8 mouse cellular contexts compared by ENCODE assay signal in the genomic region with DNA sequence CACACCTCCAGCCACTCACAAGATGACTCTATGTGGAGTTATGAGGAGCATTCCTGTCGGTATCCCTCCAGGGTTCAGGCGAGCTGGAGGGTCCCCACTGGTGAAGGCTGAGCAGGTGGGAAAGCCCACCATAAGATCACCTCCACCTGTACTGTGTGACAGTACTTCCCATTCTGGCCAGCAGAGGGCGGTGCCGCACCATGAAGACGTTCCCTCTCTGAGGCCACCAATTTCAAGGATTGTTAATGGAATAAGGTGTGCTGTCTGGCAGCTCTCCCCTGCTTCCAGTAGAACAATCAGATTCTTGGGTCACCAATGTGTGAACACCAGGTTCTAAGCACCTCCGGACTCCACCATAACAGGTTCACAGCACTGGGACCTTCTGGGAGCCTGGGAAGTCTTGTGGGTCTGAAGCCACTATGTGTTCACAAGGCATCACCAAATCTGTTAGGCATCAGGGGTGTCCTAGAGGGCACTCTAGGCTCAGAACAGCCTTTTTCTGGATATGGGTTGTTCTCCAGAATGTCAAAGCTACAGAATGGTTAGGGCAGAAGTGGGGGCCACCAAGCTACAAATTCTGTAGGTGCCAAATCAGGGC. TPM values are rescaled to one million over a fixed set of nuclear protein-coding genes. Genes with fewer than 3 reads are reported as not detected.
DNase-seq lines count a peak whose midpoint lies in the region; ATAC-seq and TF ChIP-seq lines count a peak whose summit lies in the region.

No protein-coding gene starts in this region.

- peak; percentile 99 for TF ChIP-seq CTCF in liver, adult 2 months (IDR thresholded peaks at IDR 0.05; ENCODE audit: low read depth, low read length)

- H3K4me1 ChIP-seq in embryonic facial prominence, embryonic 12.5 days = peaks cover 24% of the 10 kb centered on the region
- peaks cover 33% of the 10 kb centered on the region for H3K4me1 ChIP-seq in heart, embryonic 12.5 days (replicated peaks)
- H3K4me1 ChIP-seq in kidney, embryonic 16.5 days (ENCODE audit: insufficient read depth, low read length) = peaks cover 27% of the 10 kb centered on the region
- H3K4me1 ChIP-seq in liver, adult 2 months (ENCODE audit: control insufficient read depth, insufficient read depth, low read length) = no peaks in the 10 kb centered on the region; the same call in 1 of the 2 replicates
- H3K4me1 ChIP-seq in stomach, embryonic 16.5 days (ENCODE audit: control insufficient read depth, insufficient read depth, low read length) = peaks cover 24% of the 10 kb centered on the region

- DNase-seq in CD4-positive helper T cell, adult 2 months (ENCODE audit: low read depth, low spot score) = peak; percentile 62
- peak; percentile 49 to 64 for DNase-seq in adrenal gland, postnatal 4 days (ENCODE audit: low spot score in 2 of 2)
- DNase-seq in liver, adult 2 months (ENCODE audit: extremely low read depth, low read depth, low spot score) = peak; percentile 57
- DNase-seq in neural tube, embryonic 10.5 days (ENCODE audit: extremely low spot score, low spot score) = peak; percentile 89

- no peak for TF ChIP-seq POLR2A in liver, adult 2 months (IDR thresholded peaks at IDR 0.05; ENCODE audit: extremely low read depth, insufficient read depth, low read length)

- H3K9ac ChIP-seq in embryonic facial prominence, embryonic 12.5 days = no peak overlapping the region
- no peak overlapping the region for H3K9ac ChIP-seq in heart, embryonic 12.5 days
- H3K9ac ChIP-seq in kidney, embryonic 16.5 days (replicated peaks; ENCODE audit: low read length) = no peak overlapping the region
- H3K9ac ChIP-seq in liver, adult 2 months (ENCODE audit: low read depth, low read length) = no peak overlapping the region
- no peak overlapping the region for H3K9ac ChIP-seq in stomach, embryonic 16.5 days (ENCODE audit: low read length)

- no peaks in the 10 kb centered on the region for H3K9me3 ChIP-seq in embryonic facial prominence, embryonic 12.5 days
- H3K9me3 ChIP-seq in heart, embryonic 12.5 days (replicated peaks) = no peaks in the 10 kb centered on the region
- H3K9me3 ChIP-seq in kidney, embryonic 16.5 days (ENCODE audit: low read length) = no peaks in the 10 kb centered on the region
- no peaks in the 10 kb centered on the region for H3K9me3 ChIP-seq in stomach, embryonic 16.5 days (replicated peaks; ENCODE audit: control insufficient read depth, low read length)

- 4% methylated on average over 6 of the region's 6 CpGs for WGBS in embryonic facial prominence, embryonic 12.5 days
- WGBS in heart, embryonic 12.5 days = 3% methylated on average over 6 of the region's 6 CpGs
- WGBS in kidney, embryonic 16.5 days = 1% methylated on average over 6 of the region's 6 CpGs
- WGBS in liver, adult 2 months = 3% methylated on average over 6 of the region's 6 CpGs
- WGBS in stomach, embryonic 16.5 days = 2% methylated on average over 6 of the region's 6 CpGs

- peaks cover 7% of the 10 kb centered on the region for H3K27me3 ChIP-seq in embryonic facial prominence, embryonic 12.5 days
- H3K27me3 ChIP-seq in heart, embryonic 12.5 days (replicated peaks) = peaks cover 7% of the 10 kb centered on the region; the same call in 1 of the 2 replicates
- peaks cover 6% of the 10 kb centered on the region; the same call in 1 of the 2 replicates for H3K27me3 ChIP-seq in kidney, embryonic 16.5 days (ENCODE audit: insufficient read depth, low read length)
- H3K27me3 ChIP-seq in liver, adult 2 months (ENCODE audit: control insufficient read depth, insufficient read depth, low read length) = no peaks in the 10 kb centered on the region
- H3K27me3 ChIP-seq in stomach, embryonic 16.5 days (ENCODE audit: control insufficient read depth, insufficient read depth, low read length) = no peaks in the 10 kb centered on the region; the same call in 1 of the 2 replicates

- H3K4me2 ChIP-seq in embryonic facial prominence, embryonic 12.5 days (replicated peaks) = no peak overlapping the region
- no peak overlapping the region for H3K4me2 ChIP-seq in heart, embryonic 12.5 days
- H3K4me2 ChIP-seq in kidney, embryonic 16.5 days (replicated peaks; ENCODE audit: low read depth, low read length) = no peak overlapping the region
- no peak overlapping the region for H3K4me2 ChIP-seq in stomach, embryonic 16.5 days (ENCODE audit: low read depth, low read length)

- no peak overlapping the region for H3K27ac ChIP-seq in embryonic facial prominence, embryonic 12.5 days
- H3K27ac ChIP-seq in heart, embryonic 12.5 days (ENCODE audit: poor library complexity, severe bottlenecking) = no peak overlapping the region
- no peak overlapping the region for H3K27ac ChIP-seq in kidney, embryonic 16.5 days (ENCODE audit: low read length)
- no peak overlapping the region for H3K27ac ChIP-seq in liver, adult 2 months (replicated peaks; ENCODE audit: insufficient read depth, low read depth, low read length)
- H3K27ac ChIP-seq in stomach, embryonic 16.5 days (ENCODE audit: low read length) = no peak overlapping the region

- 0 out of 2 replicates have a peak, but pooled peaks have one; percentile 11 for ATAC-seq in embryonic facial prominence, embryonic 12.5 days (ENCODE audit: insufficient number of reproducible peaks, insufficient read depth, low FRiP score, low TSS enrichment)
- 0 out of 2 replicates have a peak, but pooled peaks have one; percentile 34 for ATAC-seq in heart, embryonic 12.5 days (ENCODE audit: insufficient number of reproducible peaks, low FRiP score)
- ATAC-seq in kidney, embryonic 16.5 days (ENCODE audit: low FRiP score, low TSS enrichment) = peak; percentile 34; the same call in 1 of the 2 replicates
- ATAC-seq in stomach, embryonic 16.5 days (ENCODE audit: insufficient read depth, low FRiP score) = peak; percentile 42; the same call in 1 of the 2 replicates

- no peak overlapping the region for H3K4me3 ChIP-seq in embryonic facial prominence, embryonic 12.5 days
- H3K4me3 ChIP-seq in heart, embryonic 12.5 days = no peak overlapping the region
- H3K4me3 ChIP-seq in kidney, embryonic 16.5 days (ENCODE audit: low read length) = no peak overlapping the region
- H3K4me3 ChIP-seq in liver, adult 2 months (ENCODE audit: insufficient read depth, low read depth, low read length) = no peak overlapping the region
- H3K4me3 ChIP-seq in stomach, embryonic 16.5 days (replicated peaks; ENCODE audit: low read length) = no peak overlapping the region

- no peaks in the 10 kb centered on the region for H3K79me2 ChIP-seq in liver, adult 2 months (ENCODE audit: control insufficient read depth, insufficient read depth, low read length)

- H3K36me3 ChIP-seq in embryonic facial prominence, embryonic 12.5 days = no peaks in the 10 kb centered on the region
- no peaks in the 10 kb centered on the region for H3K36me3 ChIP-seq in heart, embryonic 12.5 days
- no peaks in the 10 kb centered on the region for H3K36me3 ChIP-seq in kidney, embryonic 16.5 days (ENCODE audit: insufficient read depth, low read length)
- H3K36me3 ChIP-seq in liver, adult 2 months (ENCODE audit: control insufficient read depth, insufficient read depth, low read length) = no peaks in the 10 kb centered on the region
- H3K36me3 ChIP-seq in stomach, embryonic 16.5 days (ENCODE audit: control insufficient read depth, insufficient read depth, low read length) = no peaks in the 10 kb centered on the region

RNA-seq across cellular contexts. Expression of a gene that starts 49.4 kb away (rescaled TPM):
- total RNA-seq in adrenal gland, postnatal 4 days (2021) = 1 to 10 TPM; 3.8 to 4.1 TPM
- polyA plus RNA-seq in embryonic facial prominence, embryonic 12.5 days (2016; fragmentation: Nextera tagmentation; extraction: Ambion mirVana) = 16.4 and 18.6 TPM in 2 replicates
- polyA plus RNA-seq in heart, embryonic 12.5 days (2016; fragmentation: Nextera tagmentation; extraction: Ambion mirVana) = 14.1 and 14.9 TPM in 2 replicates
- polyA plus RNA-seq in kidney, embryonic 16.5 days (2015; fragmentation: Nextera tagmentation; extraction: Ambion mirVana) = 24.2 and 25.3 TPM in 2 replicates
- 5.1 and 15.4 TPM in 2 replicates for total RNA-seq in liver, adult 2 months (2014; rRNA removed)
- 22.9 and 28.7 TPM in 2 replicates for polyA plus RNA-seq in liver, adult 2 months (2012; rRNA removed)
- 8.6 and 9.2 TPM in 2 replicates for polyA plus RNA-seq in stomach, embryonic 16.5 days (2015; fragmentation: Nextera tagmentation; extraction: Ambion mirVana)
